Mouse (Mus musculus) adrenal gland, postnatal 10 days (tissue): ENCODE data around the gene Ubl4b. TPM values are rescaled to one million over a fixed set of nuclear protein-coding genes. Genes with fewer than 3 reads are reported as not detected.

ENCODE experiments used
- DNase-seq: peaks from one replicate; pipeline ENCODE4 v3.0.0; 2021; ENCODE audit warnings: mixed read lengths
- long read RNA-seq, 2 experiments: library from polyadenylated mRNA; stranded (forward); transcript quantifications; one replicate each; pipeline ENCODE4 v2.0.0; 2021
- total RNA-seq, 2 experiments: library from RNA; stranded (reverse); gene quantifications; 2 replicates each; pipeline ENCODE4 v1.2.3; 2021

Gene Ubl4b
- not detected for total RNA-seq
- long read RNA-seq, experiment 1, result 0 reads
- long read RNA-seq, experiment 2, result 0 reads

DNA sequence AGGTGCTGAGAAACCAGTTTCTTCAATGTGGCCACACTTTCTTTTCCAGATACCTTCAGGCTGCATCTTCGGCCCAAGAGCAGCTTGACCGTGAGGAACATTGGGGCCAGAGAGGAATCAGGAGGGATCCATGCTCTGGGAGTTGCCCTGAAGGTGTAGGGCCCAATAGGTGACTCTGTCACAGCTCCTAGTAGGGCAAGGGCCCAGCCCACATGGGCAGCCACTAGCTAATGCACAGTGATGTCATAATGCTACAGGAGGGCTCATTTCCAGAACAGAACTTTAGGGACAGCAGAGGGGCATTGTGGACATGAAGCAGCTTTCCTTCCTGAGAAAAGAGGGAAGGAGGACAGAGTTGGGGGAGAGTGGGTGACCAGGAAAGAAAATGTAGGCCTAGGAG, at the start of gene Ubl4b:
Gene Ubl4b (minus strand): TSS at position 232 of the 400 bp plus-strand sequence.
- no peak for DNase-seq

DNA sequence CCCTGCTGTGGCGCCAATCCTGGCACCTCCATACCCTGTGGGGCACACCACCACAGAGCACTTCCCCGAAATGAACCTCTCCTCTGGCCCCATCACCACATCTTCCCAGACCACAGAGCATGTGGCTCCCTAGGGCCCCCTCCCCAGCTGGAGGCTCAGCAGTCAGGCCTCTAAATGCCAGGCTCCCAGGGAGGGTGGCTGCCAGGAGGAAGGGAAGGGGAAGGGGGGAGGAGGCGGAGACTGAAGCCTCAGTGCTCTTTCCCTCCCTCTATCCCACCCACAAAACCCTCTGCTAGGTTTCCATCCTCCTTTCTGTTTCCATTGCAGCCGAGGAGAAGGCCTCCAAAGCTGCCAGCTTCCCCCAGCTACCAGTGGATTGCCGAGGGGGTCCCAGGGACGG, 45.3 kb upstream of the Ubl4b start:
- DNase-seq, result no peak

GRCm38 (mm10) chr3:107597586-107598389, 42.9 kb upstream of the Ubl4b start:
- no peak for DNase-seq

DNA sequence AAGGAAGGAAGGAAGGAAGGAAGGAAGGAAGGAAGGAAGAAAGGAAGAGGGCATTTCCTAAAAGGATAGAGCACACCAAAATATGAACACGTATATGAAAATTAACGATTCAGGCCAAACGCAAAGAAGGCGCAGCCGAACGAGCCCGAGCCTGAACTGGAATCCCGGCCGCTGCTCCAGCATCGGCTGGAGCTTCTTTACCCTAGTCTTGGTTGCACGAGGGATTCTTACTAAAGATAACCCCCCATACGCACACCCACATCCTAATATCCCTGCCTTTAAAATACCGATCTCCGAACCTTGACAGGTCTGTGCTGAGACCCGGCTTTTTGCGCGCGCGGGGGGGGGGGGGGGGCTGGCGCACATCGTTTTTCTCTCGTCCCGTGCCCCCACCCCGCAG, 42.3 kb upstream of the Ubl4b start:
- no peak for DNase-seq

GRCm38 (mm10) chr3:107596559-107596958, 41.7 kb upstream of the Ubl4b start:
- DNase-seq, result peak; percentile 21

DNA sequence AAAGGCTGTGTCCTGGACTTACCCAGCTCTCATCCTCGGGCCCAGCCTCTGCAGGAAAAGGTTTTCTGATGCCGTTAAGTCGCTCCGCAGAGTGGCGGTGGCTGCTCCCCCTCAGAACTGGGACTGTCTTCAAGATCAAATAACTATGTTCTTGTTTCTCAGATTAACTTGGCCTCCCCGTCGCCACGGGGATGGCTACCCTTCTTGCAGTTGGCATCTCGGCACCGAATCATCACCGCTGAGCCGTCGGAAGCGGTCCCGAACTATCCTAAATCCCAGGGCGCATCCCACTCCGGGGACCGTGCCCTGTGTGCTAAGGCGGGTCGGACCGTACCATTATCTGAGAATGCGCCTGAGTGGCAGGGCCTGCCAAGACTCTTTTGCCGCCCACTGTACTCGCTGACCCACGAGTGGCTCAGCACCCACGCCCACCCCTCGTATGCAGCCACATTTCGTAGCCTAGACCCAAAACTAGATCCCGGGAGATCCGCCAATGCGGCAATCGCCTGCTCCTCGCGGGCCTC, 41.1 kb upstream of the Ubl4b start:
- DNase-seq, result no peak

- DNase-seq, result no peak
These were observed 40.5 kb upstream of the Ubl4b start for GRCm38 (mm10) chr3:107595264-107595937.

GRCm38 (mm10) chr3:107594662-107595263, 39.9 kb upstream of the Ubl4b start, which contains the start of gene Alx3:
Alx3 (plus strand) TSS chr3:107595031.
- no peak for DNase-seq

DNA sequence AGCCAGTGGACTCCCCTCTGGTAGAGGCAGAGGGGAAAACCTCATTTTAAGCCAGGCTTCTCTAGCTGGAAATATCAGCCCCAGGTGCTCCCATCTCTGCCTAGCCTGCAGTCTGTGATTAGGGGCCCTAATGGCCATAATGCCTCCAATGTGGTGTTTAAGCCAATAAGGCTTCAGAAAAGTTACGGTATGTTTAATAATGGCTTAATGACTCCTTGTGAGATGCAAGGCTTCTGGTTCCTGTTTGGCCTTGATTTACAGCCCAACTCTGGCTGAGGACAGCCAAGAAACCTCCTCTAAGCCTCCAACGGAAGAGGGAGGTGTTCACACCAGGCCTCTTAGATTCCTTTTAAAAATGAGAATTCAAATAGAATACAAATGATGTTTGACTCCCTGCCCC, 38.8 kb upstream of the Ubl4b start:
- no peak for DNase-seq

- no peak for DNase-seq
These were observed 36.7 kb upstream of the Ubl4b start for GRCm38 (mm10) chr3:107591612-107592011.

GRCm38 (mm10) chr3:107586504-107586903, 31.6 kb upstream of the Ubl4b start:
- DNase-seq, result no peak

DNA sequence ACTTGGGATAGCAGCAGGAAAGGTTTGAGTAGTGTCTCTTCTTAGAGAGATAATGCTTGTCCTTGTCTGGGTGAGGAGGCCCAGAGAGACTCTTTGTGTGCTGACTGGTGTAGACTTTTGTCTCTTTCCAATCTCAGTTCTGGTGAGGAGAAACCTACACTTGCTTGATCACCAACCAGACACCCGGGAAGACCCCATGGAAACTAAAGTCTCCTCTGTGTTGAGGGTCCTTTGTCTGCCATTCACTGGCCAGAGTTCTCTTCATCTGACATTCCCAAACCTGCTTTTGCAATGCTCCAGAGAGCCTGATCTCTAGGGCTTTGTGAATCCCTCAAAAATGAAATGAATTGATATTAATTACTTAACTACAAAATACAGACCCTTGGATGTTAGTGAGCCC, 29.0 kb upstream of the Ubl4b start:
- no peak for DNase-seq

GRCm38 (mm10) chr3:107582875-107583767, 28.2 kb upstream of the Ubl4b start:
- peak; percentile 31 for DNase-seq

DNA sequence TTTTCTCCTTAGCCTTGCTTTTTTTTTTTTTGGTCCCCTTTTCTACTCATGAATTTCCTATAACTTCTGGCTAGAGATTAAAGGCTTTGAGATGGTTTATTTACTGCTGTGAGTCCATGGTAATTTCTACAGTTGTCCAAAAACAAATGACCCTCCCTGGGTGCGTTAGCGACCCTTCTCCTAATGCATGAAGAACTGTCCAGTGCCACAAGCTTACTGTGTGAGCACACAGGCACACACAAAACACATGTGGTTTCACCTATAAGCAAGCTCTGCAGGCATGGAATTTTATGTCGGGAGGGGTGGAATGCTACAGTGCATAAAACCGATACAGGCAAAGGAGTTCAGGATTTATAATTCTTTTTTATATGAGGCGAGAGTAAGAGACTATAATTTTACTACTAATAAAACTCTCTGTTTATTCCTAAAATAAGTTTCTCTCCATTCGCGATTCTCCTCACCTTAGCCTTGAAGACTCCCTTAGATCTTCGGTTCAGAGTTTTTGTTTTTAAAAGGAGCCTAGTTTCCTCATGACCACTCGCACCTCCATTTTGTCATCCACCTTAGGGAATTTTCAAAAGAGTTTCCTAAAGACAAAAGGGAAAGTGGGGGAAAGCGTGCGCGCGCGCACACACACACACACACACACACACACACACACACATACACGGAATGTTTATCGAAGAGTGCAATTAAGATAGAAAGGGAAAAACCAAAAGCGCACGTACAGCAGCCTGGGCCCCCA, 27.4 kb upstream of the Ubl4b start:
- no peak for DNase-seq

DNA sequence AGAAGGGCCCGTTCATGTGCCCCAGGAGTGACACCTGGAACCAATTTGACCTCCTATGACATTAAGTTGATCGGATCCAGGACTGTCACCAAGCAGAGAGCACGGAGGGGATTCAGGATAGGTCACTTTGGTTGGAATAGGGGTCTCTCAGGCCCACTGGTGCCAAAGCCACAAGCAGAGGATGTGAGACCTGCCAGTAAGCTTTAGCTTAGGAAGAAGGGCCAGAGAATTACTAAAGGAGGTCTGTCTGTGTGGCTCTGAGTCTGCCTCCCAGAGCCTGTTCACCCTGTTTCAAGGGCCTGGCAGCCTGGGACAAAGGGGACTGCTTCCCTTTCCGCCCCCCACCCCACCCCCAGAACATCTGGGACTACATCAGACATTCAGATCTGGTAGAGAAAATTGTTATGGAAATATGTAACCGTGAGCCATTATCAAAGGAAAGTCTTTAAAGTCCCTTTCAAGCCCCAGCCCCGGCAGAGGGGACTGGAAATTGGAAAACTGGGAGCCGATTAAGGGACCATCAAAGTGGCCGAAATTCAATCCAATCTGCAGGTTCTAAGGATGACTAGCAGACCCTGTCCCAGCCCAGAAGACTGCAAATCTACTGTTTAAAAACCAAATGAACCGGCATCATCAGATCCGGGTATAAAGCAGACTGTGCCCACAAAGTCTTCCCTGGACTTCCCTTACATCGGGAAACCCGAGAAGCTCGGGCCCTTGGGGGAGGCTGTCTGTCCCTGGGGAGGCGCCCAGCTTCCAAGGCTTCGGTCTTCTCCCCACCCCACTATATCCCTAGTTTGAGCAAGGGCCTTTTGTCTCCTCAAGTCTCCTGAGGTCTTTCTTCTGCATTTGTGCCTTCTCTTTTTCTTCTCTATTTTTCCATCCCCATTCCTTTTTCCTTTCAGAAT, 26.5 kb upstream of the Ubl4b start:
- DNase-seq, result no peak

DNA sequence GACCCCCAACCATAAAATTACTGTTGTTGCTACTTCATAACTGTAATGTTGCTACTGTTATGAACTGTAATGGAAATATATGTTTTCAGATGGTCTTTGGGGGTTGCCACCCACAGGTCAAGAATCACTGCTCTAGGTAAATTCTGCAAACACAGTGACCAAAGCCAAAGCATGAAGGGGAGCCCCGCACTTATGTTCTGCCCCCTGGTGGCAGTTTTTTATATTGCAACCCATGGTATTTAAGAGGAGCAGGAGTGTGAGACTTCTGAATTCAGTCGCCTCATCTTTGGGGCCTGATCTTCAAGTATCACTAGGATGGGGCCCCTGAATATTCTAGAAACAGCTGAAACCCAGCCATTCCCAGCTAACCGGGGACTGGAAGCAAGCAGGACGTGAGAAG, 24.6 kb upstream of the Ubl4b start:
- DNase-seq, result peak; percentile 84

DNA sequence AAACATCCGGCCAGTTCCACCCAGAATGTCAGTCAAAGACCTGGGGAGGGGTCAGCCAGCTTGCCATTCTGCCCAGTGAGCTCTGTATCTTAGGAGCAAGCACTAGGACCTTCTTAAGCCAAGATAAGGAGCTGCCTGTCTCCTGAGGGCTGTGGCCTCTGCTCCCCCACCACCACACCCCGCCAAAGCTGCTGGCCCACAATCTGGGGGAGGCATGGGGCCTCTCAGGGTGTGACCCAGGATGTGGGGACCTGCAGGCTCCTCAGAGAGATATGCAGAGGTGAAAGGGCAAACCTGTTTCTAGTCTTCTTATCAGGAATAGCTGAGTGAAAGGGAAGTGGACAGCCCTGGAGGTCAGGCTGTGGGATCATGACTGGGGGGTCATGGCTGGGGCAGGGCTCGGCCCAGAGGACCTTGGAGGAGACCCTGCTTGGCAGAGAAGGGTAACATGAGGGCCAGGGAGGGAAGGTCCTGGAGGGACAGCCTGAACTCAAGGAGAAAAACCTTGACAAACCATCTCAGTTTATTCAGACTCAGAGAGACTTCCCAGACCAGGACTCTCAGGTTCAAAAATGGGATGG, 23.0 kb upstream of the Ubl4b start:
- DNase-seq, result no peak

DNA sequence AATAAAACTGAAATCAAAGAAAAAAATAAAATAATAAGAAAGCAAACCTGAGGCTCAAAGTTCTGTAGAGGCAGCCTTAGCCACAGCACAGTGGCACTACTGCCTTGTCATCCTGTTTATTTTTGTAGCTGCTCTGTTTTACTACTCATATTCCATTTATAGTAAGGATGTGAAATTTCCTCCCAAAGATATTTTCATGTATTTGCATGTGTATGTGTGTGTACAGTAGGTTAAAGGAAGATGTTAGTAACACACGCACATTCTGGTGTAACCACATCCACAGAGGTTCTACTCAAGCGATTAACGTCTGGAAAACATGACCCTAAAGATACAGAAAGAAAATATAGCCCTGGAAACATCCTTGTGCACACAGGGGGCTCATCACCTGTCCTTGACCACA, 21.9 kb upstream of the Ubl4b start:
- DNase-seq, result no peak

- no peak for DNase-seq
These were observed 16.3 kb upstream of the Ubl4b start for GRCm38 (mm10) chr3:107571205-107571604.

- DNase-seq, result no peak
These were observed 13.8 kb upstream of the Ubl4b start for GRCm38 (mm10) chr3:107568721-107569120.
